Mouse (Mus musculus): ENCODE measurements around the gene Serpina3a. TPM values are rescaled to one million over a fixed set of nuclear protein-coding genes. Genes with fewer than 3 reads are reported as not detected.

Gene Serpina3a
- total and polyA plus RNA-seq, 3 experiments: not detected

DNA sequence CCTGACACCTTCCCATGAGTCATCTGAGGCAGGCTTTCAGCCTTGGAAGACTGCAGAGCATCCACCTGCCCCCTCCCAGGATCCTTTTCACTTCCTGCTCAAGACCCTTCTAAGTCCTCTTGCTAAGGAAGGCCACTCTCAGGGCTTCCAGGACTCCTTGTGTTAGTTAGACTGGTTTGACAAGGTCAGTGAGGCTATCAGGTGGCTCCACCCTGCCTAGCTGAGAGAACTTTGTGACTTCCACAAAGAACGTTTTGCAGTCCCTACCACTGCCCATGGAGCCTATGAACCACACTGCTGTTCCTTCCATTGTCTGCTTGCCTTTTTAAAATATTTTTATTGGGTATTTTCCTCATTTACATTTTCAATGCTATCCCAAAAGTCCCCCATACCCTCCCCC lies 40.8 kb upstream of the Serpina3a start:
- no peaks in the 10 kb centered on the region for H3K36me3 ChIP-seq (ENCODE audit: control insufficient read depth, insufficient read depth, low read length)
- H3K9ac ChIP-seq (ENCODE audit: low read depth, low read length): no peak overlapping the region
- H3K4me3 ChIP-seq: no peak overlapping the region
- peaks cover 1% of the 10 kb centered on the region; the same call in 1 of the 2 replicates for H3K4me1 ChIP-seq (ENCODE audit: control insufficient read depth, insufficient read depth, low read length)
- no peak for TF ChIP-seq CTCF (IDR thresholded peaks at IDR 0.05)
- TF ChIP-seq POLR2A (IDR thresholded peaks at IDR 0.05; ENCODE audit: insufficient read depth, low read depth, low read length): no peak
- no peak for TF ChIP-seq EP300 (IDR thresholded peaks at IDR 0.05; ENCODE audit: insufficient read depth, low read depth, low read length)
- H3K27me3 ChIP-seq (ENCODE audit: control insufficient read depth, insufficient read depth, low read length): no peaks in the 10 kb centered on the region
- H3K79me2 ChIP-seq (replicated peaks; ENCODE audit: control insufficient read depth, insufficient read depth, low read length): no peaks in the 10 kb centered on the region
- DNase-seq: no peak
- 13% methylated on average over 1 of the region's 1 CpGs for WGBS
- H3K27ac ChIP-seq: no peak overlapping the region
- intact Hi-C loops (cut with DNase I): no loop called here

- H3K9ac ChIP-seq (ENCODE audit: low read depth, low read length): no peak overlapping the region
- no peaks in the 10 kb centered on the region for H3K36me3 ChIP-seq (ENCODE audit: control insufficient read depth, insufficient read depth, low read length)
- H3K79me2 ChIP-seq (replicated peaks; ENCODE audit: control insufficient read depth, insufficient read depth, low read length): no peaks in the 10 kb centered on the region
- TF ChIP-seq POLR2A (IDR thresholded peaks at IDR 0.05; ENCODE audit: insufficient read depth, low read depth, low read length) (no peak), EP300 (IDR thresholded peaks at IDR 0.05; ENCODE audit: insufficient read depth, low read depth, low read length) (no peak), CTCF (IDR thresholded peaks at IDR 0.05) (no peak)
- H3K4me1 ChIP-seq (ENCODE audit: control insufficient read depth, insufficient read depth, low read length): peaks cover 1% of the 10 kb centered on the region; the same call in 1 of the 2 replicates
- H3K27me3 ChIP-seq (ENCODE audit: control insufficient read depth, insufficient read depth, low read length): no peaks in the 10 kb centered on the region
- no peak for DNase-seq
- H3K4me3 ChIP-seq: no peak overlapping the region
- intact Hi-C loops (cut with DNase I): no loop called here
- 72% methylated on average over 5 of the region's 5 CpGs for WGBS
- no peak overlapping the region for H3K27ac ChIP-seq
Measured at GRCm38 (mm10) chr12:104072286-104072685, 40.2 kb upstream of the Serpina3a start.

GRCm38 (mm10) chr12:104090119-104090518 lies 22.4 kb upstream of the Serpina3a start:
- Histone ChIP-seq H3K4me1 (ENCODE audit: control insufficient read depth, insufficient read depth, low read length) (no peaks in the 10 kb centered on the region), H3K4me3 (no peak overlapping the region), H3K36me3 (ENCODE audit: control insufficient read depth, insufficient read depth, low read length) (no peaks in the 10 kb centered on the region), H3K27ac (no peak overlapping the region), H3K9ac (ENCODE audit: low read depth, low read length) (no peak overlapping the region), H3K27me3 (ENCODE audit: control insufficient read depth, insufficient read depth, low read length) (no peaks in the 10 kb centered on the region), H3K79me2 (replicated peaks; ENCODE audit: control insufficient read depth, insufficient read depth, low read length) (no peaks in the 10 kb centered on the region)
- no peak for TF ChIP-seq CTCF (IDR thresholded peaks at IDR 0.05)
- TF ChIP-seq EP300 (IDR thresholded peaks at IDR 0.05; ENCODE audit: insufficient read depth, low read depth, low read length): no peak
- TF ChIP-seq POLR2A (IDR thresholded peaks at IDR 0.05; ENCODE audit: insufficient read depth, low read depth, low read length): no peak
- WGBS: 64% methylated on average over 2 of the region's 2 CpGs
- intact Hi-C loops (cut with DNase I): no loop called here
- DNase-seq: no peak

DNA sequence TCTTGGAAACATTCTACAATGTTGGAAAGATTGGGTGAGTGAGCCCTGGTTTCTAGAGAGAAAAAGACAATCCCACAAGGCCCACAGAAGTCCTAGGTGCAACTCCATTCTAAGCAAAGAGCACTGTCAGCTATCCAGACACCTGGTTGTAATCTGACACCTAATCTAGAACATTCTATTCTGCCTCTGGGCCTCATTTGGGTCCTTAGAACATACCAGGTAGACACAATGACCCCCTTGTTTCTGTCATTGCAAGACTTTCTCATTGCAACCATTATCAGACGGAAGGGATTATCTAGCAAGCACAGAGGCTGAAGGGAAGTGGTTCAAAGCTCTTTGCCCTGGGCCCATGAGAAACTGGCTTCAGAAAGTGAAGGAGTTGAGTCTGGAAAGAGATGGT lies 21.2 kb upstream of the Serpina3a start:
- Histone ChIP-seq H3K36me3 (ENCODE audit: control insufficient read depth, insufficient read depth, low read length) (no peaks in the 10 kb centered on the region), H3K4me3 (no peak overlapping the region), H3K27ac (no peak overlapping the region), H3K79me2 (replicated peaks; ENCODE audit: control insufficient read depth, insufficient read depth, low read length) (no peaks in the 10 kb centered on the region), H3K27me3 (ENCODE audit: control insufficient read depth, insufficient read depth, low read length) (no peaks in the 10 kb centered on the region), H3K4me1 (ENCODE audit: control insufficient read depth, insufficient read depth, low read length) (no peaks in the 10 kb centered on the region), H3K9ac (ENCODE audit: low read depth, low read length) (no peak overlapping the region)
- TF ChIP-seq EP300 (IDR thresholded peaks at IDR 0.05; ENCODE audit: insufficient read depth, low read depth, low read length) (no peak), POLR2A (IDR thresholded peaks at IDR 0.05; ENCODE audit: insufficient read depth, low read depth, low read length) (no peak), CTCF (IDR thresholded peaks at IDR 0.05) (no peak)
- intact Hi-C loops (cut with DNase I): no loop called here
- no peak for DNase-seq
- WGBS: 82% methylated on average over 1 of the region's 1 CpGs

- Histone ChIP-seq H3K4me1 (ENCODE audit: control insufficient read depth, insufficient read depth, low read length) (no peaks in the 10 kb centered on the region), H3K9ac (ENCODE audit: low read depth, low read length) (no peak within 1 kb of the TSS), H3K27me3 (ENCODE audit: control insufficient read depth, insufficient read depth, low read length) (no peaks in the 10 kb centered on the region), H3K27ac (no peak within 1 kb of the TSS), H3K4me3 (no peak within 1 kb of the TSS), H3K79me2 (replicated peaks; ENCODE audit: control insufficient read depth, insufficient read depth, low read length) (no peaks in the 10 kb centered on the region), H3K36me3 (ENCODE audit: control insufficient read depth, insufficient read depth, low read length) (no peaks in the 10 kb centered on the region)
- intact Hi-C loops (cut with DNase I): no loop called here
- WGBS: 75% methylated on average over 6 of the region's 6 CpGs
- no peak for TF ChIP-seq POLR2A (IDR thresholded peaks at IDR 0.05; ENCODE audit: insufficient read depth, low read depth, low read length)
- DNase-seq: no peak
Measured at GRCm38 (mm10) chr12:104100768-104101167, 11.8 kb upstream of the Serpina3a start, which contains the start of gene Serpina5. Gene Serpina5, plus strand, starts transcription at chr12:104101113.

GRCm38 (mm10) chr12:104105847-104106246 lies 6.7 kb upstream of the Serpina3a start:
- no peaks in the 10 kb centered on the region for H3K27me3 ChIP-seq (ENCODE audit: control insufficient read depth, insufficient read depth, low read length)
- no peaks in the 10 kb centered on the region for H3K36me3 ChIP-seq (ENCODE audit: control insufficient read depth, insufficient read depth, low read length)
- no peak overlapping the region for H3K4me3 ChIP-seq
- H3K27ac ChIP-seq: no peak overlapping the region
- DNase-seq: no peak
- H3K9ac ChIP-seq (ENCODE audit: low read depth, low read length): no peak overlapping the region
- H3K4me1 ChIP-seq (ENCODE audit: control insufficient read depth, insufficient read depth, low read length): no peaks in the 10 kb centered on the region
- no peaks in the 10 kb centered on the region for H3K79me2 ChIP-seq (replicated peaks; ENCODE audit: control insufficient read depth, insufficient read depth, low read length)
- TF ChIP-seq CTCF (IDR thresholded peaks at IDR 0.05) (no peak), POLR2A (IDR thresholded peaks at IDR 0.05; ENCODE audit: insufficient read depth, low read depth, low read length) (no peak), EP300 (IDR thresholded peaks at IDR 0.05; ENCODE audit: insufficient read depth, low read depth, low read length) (no peak)
- intact Hi-C loops (cut with DNase I): no loop called here

All from heart, adult 2 months (tissue).